Mouse (Mus musculus): ENCODE measurements around the gene Rab23.

GRCm38 (mm10) chr1:33717636-33718035 is 2.1 kb upstream of the Rab23 start:
- TF ChIP-seq CTCF (IDR thresholded peaks at IDR 0.05; ENCODE audit: low read depth) = no peak
- TF ChIP-seq EP300 (optimal IDR thresholded peaks at IDR 0.05) = no peak

Data from stomach, postnatal 0 days (tissue).